Mouse (Mus musculus) liver, embryonic 14.5 days (tissue): ENCODE data around the gene N4bp1.

Experiments
- CTCF ChIP-seq: IDR thresholded peaks from 2 replicates; pipeline ENCODE4 v1.5.1; 2016; ENCODE audit warnings: antibody characterized with exemption, low read depth, control low read depth
- EP300 ChIP-seq: IDR thresholded peaks from 2 replicates; pipeline ENCODE4 v1.6.1; 2016; ENCODE audit warnings: antibody characterized with exemption, low read depth

GRCm38 (mm10) chr8:86868041-86868440, 17.0 kb downstream of the N4bp1 start:
- no peak for TF ChIP-seq CTCF
- no peak for TF ChIP-seq EP300
